Mouse (Mus musculus) kidney, adult 2 months (tissue): ENCODE results near the gene Rpl28.

Experiments used
- CTCF ChIP-seq: fragments of 200-500 bp; conservative IDR thresholded peaks from 2 replicates; pipeline ENCODE4 v1.5.1; 2011; ENCODE audit warnings: low read depth, mild to moderate bottlenecking, control low read depth, low read length, moderate library complexity, mixed read lengths; ENCODE audit not compliant: insufficient read depth, insufficient read length
- POLR2A ChIP-seq: fragments of 200-500 bp; IDR thresholded peaks from one replicate; pipeline ENCODE4 v1.6.1; 2011; ENCODE audit warnings: low read depth, low read length, control low read depth

GRCm38 (mm10) chr7:4794631-4795168, 2.0 kb downstream of the Rpl28 start:
- TF ChIP-seq POLR2A, result no peak
- TF ChIP-seq CTCF, result no peak
